Mouse (Mus musculus) v-Abl transformed pro-B cells (cell line): ENCODE measurements at regions not wholly inside any gene's neighbourhood (a gene's known extent, or its start where the extent isn't known, plus 50 kb on each side); places are given as distances from the start of the nearest gene placed in this dataset.
"Not testable (repeated sequence)": the region's sequence is repeated elsewhere in the genome, so short reads cannot be mapped to it uniquely, and the experiment has no call there.

ENCODE experiments used
- in situ Hi-C, 2 experiments: fragments of 400-800 bp; cut with MboI; formaldehyde crosslinking; loops; one replicate each; pipeline ENCODE4 v1.15.1; 2025; ENCODE audit not compliant: unreplicated experiment in 2 of 2

- in situ Hi-C loops: loop anchor here (5.0 to 25.0 kb wide), 2 partner anchors 277 to 652 kb away; no protein-coding TSS in a partner anchor
Observed at GRCm38 (mm10) chr1:51614700-51615099, 136.5 kb upstream of the Nabp1 start.

- in situ Hi-C loops: loop anchor here in 1 of 2 experiments (25.0 kb wide), 1 partner anchor 272 kb away; no protein-coding TSS in a partner anchor
Observed at GRCm38 (mm10) chr1:51609295-51609694, 131.1 kb upstream of the Nabp1 start.

GRCm38 (mm10) chr1:51607437-51607855, 129.2 kb upstream of the Nabp1 start:
- in situ Hi-C loops: loop anchor here in 1 of 2 experiments (25.0 kb wide), 1 partner anchor 270 kb away; no protein-coding TSS in a partner anchor

GRCm38 (mm10) chr1:51602071-51602470, 123.8 kb upstream of the Nabp1 start:
- in situ Hi-C loops: loop anchor here in 1 of 2 experiments (25.0 kb wide), 1 partner anchor 265 kb away; no protein-coding TSS in a partner anchor

- in situ Hi-C loops: loop anchor here in 1 of 2 experiments (25.0 kb wide), 1 partner anchor 263 kb away; no protein-coding TSS in a partner anchor
Observed at GRCm38 (mm10) chr1:51600425-51600824, 122.2 kb upstream of the Nabp1 start.

GRCm38 (mm10) chr1:51596935-51597820, 119.0 kb upstream of the Nabp1 start:
- in situ Hi-C loops: loop anchor here (5.0 kb wide), 2 partner anchors 130 to 260 kb away; no protein-coding TSS in a partner anchor

- in situ Hi-C loops: loop anchor here (5.0 kb wide), 2 partner anchors 127 to 257 kb away; no protein-coding TSS in a partner anchor
Observed at GRCm38 (mm10) chr1:51594666-51595065, 116.4 kb upstream of the Nabp1 start.

- in situ Hi-C loops: no loop called here
Observed at GRCm38 (mm10) chr1:51593621-51594441, 115.6 kb upstream of the Nabp1 start.

GRCm38 (mm10) chr1:51591886-51592285, 113.7 kb upstream of the Nabp1 start:
- in situ Hi-C loops: no loop called here

GRCm38 (mm10) chr1:51590606-51591400, 112.6 kb upstream of the Nabp1 start:
- in situ Hi-C loops: no loop called here

- in situ Hi-C loops: loop anchor here (5.0 to 10.0 kb wide), 3 partner anchors 60 to 100 kb away; no protein-coding TSS in a partner anchor
Observed at GRCm38 (mm10) chr1:51584925-51585424, 106.8 kb upstream of the Nabp1 start.

GRCm38 (mm10) chr1:51583871-51584270, 105.6 kb upstream of the Nabp1 start:
- in situ Hi-C loops: loop anchor here (5.0 to 10.0 kb wide), 3 partner anchors 59 to 99 kb away; no protein-coding TSS in a partner anchor

GRCm38 (mm10) chr1:51580074-51580473, 101.8 kb upstream of the Nabp1 start:
- in situ Hi-C loops: loop anchor here (5.0 to 10.0 kb wide), 3 partner anchors 55 to 95 kb away; no protein-coding TSS in a partner anchor

- in situ Hi-C loops: no loop called here
Observed at GRCm38 (mm10) chr1:51577701-51578100, 99.5 kb upstream of the Nabp1 start.

- in situ Hi-C loops: no loop called here
Observed at GRCm38 (mm10) chr1:51572314-51573078, 94.3 kb upstream of the Nabp1 start.

- in situ Hi-C loops: no loop called here
Observed at GRCm38 (mm10) chr1:51569625-51570024, 91.4 kb upstream of the Nabp1 start.

GRCm38 (mm10) chr1:51566170-51566649, 88.0 kb upstream of the Nabp1 start:
- in situ Hi-C loops: no loop called here

- in situ Hi-C loops: not testable (repeated sequence)
Observed at GRCm38 (mm10) chr1:51556616-51557015, 78.4 kb upstream of the Nabp1 start.

- in situ Hi-C loops: no loop called here
Observed at GRCm38 (mm10) chr1:51553738-51554137, 75.5 kb upstream of the Nabp1 start.
